In genomic region chr17:5287210-5287591, GRCm38 (mm10) we compare ENCODE assay signal across 11 mouse cellular contexts.
DNase-seq lines count a peak whose midpoint lies in the region; ATAC-seq and TF ChIP-seq lines count a peak whose summit lies in the region.
"Had no signal": no experiment of that assay in that cellular context is flagged by ENCODE, and none has a peak within 500 bp of the region (broad histone marks: within the 10 kb centered on the region; RNA-seq: fewer than 3 reads in every experiment).

No protein-coding gene starts in this region.

- no peaks in the 10 kb centered on the region for H3K27me3 ChIP-seq in kidney, embryonic 16.5 days (ENCODE audit: insufficient read depth, low read length)
- H3K27me3 ChIP-seq in embryonic facial prominence, embryonic 14.5 days (replicated peaks; ENCODE audit: control insufficient read depth, insufficient read depth, low read length), result no peaks in the 10 kb centered on the region
- H3K27me3 ChIP-seq in hindbrain, postnatal 0 days (ENCODE audit: insufficient read depth, low read length), result no peaks in the 10 kb centered on the region
- H3K27me3 ChIP-seq: neural tube, embryonic 12.5 days had no signal

- H3K27ac ChIP-seq in kidney, embryonic 16.5 days (ENCODE audit: low read length), result no peak overlapping the region
- peak overlapping the region; percentile 39; the same call in 1 of the 2 replicates for H3K27ac ChIP-seq in brown adipose tissue, adult 24 weeks (replicated peaks; ENCODE audit: low read depth, low read length)
- peak overlapping the region; percentile 24; the same call in 1 of the 2 replicates for H3K27ac ChIP-seq in embryonic facial prominence, embryonic 14.5 days (replicated peaks; ENCODE audit: low read depth, low read length)
- H3K27ac ChIP-seq in hindbrain, postnatal 0 days, result 0 out of 2 replicates have a peak overlapping the region, but pooled peaks have one; percentile 45
- H3K27ac ChIP-seq: neural tube, embryonic 12.5 days had no signal

- H3K4me1 ChIP-seq in kidney, embryonic 16.5 days (ENCODE audit: insufficient read depth, low read length), result peaks cover 3% of the 10 kb centered on the region; the same call in 1 of the 2 replicates
- peaks cover 9% of the 10 kb centered on the region for H3K4me1 ChIP-seq in brown adipose tissue, adult 24 weeks (ENCODE audit: control insufficient read depth, insufficient read depth, insufficient read length, low read length)
- peaks cover 20% of the 10 kb centered on the region for H3K4me1 ChIP-seq in embryonic facial prominence, embryonic 14.5 days (ENCODE audit: control insufficient read depth, insufficient read depth, low read length)
- peaks cover 26% of the 10 kb centered on the region for H3K4me1 ChIP-seq in hindbrain, postnatal 0 days (ENCODE audit: insufficient read depth, low read length)

- H3K9ac ChIP-seq in kidney, embryonic 16.5 days (replicated peaks; ENCODE audit: low read length), result 0 out of 2 replicates have a peak overlapping the region, but pooled peaks have one; percentile 1
- H3K9ac ChIP-seq in embryonic facial prominence, embryonic 14.5 days (ENCODE audit: low read depth, low read length), result no peak overlapping the region
- H3K9ac ChIP-seq in hindbrain, postnatal 0 days (replicated peaks; ENCODE audit: low read length), result no peak overlapping the region
- H3K9ac ChIP-seq: liver, postnatal 0 days; neural tube, embryonic 12.5 days had no signal

- no peak for ATAC-seq in kidney, embryonic 16.5 days (ENCODE audit: low FRiP score, low TSS enrichment)
- no peak for ATAC-seq in embryonic facial prominence, embryonic 14.5 days (ENCODE audit: low read depth)
- ATAC-seq in hindbrain, postnatal 0 days, result no peak
- ATAC-seq: liver, postnatal 0 days had no signal

- WGBS in kidney, embryonic 16.5 days, result 59% methylated on average over 4 of the region's 4 CpGs
- 73% methylated on average over 4 of the region's 4 CpGs for WGBS in embryonic facial prominence, embryonic 14.5 days
- 44% methylated on average over 4 of the region's 4 CpGs for WGBS in hindbrain, postnatal 0 days

- no peak for DNase-seq in kidney, adult 8-10 months
- DNase-seq in embryonic facial prominence, embryonic 14.5 days (ENCODE audit: low spot score), result no peak
- no peak for DNase-seq in hindbrain, postnatal 0 days (ENCODE audit: low spot score)
- DNase-seq in spleen, postnatal 36 days (ENCODE audit: low spot score in 2 of 2), result no peak
- DNase-seq in yolk sac, embryonic 10.5 days (ENCODE audit: low spot score), result no peak
- DNase-seq: kidney, adult 18-20 months; liver, postnatal 0 days; thymus, postnatal 25 days had no signal

- no peak for TF ChIP-seq CTCF in hindbrain, postnatal 0 days (IDR thresholded peaks at IDR 0.05; ENCODE audit: low read depth)

- H3K9me3 ChIP-seq in kidney, embryonic 16.5 days (ENCODE audit: low read length), result no peaks in the 10 kb centered on the region
- no peaks in the 10 kb centered on the region for H3K9me3 ChIP-seq in embryonic facial prominence, embryonic 14.5 days (ENCODE audit: control insufficient read depth, low read length)
- no peaks in the 10 kb centered on the region for H3K9me3 ChIP-seq in hindbrain, postnatal 0 days (ENCODE audit: low read length)
- H3K9me3 ChIP-seq: neural tube, embryonic 12.5 days had no signal

- H3K36me3 ChIP-seq in kidney, embryonic 16.5 days (ENCODE audit: insufficient read depth, low read length), result peaks cover 12% of the 10 kb centered on the region
- peaks cover 15% of the 10 kb centered on the region for H3K36me3 ChIP-seq in embryonic facial prominence, embryonic 14.5 days (ENCODE audit: control insufficient read depth, insufficient read depth, low read length)
- H3K36me3 ChIP-seq in hindbrain, postnatal 0 days (ENCODE audit: insufficient read depth, low read length), result 0 out of 2 replicates have a peak, but pooled peaks cover 9% of the 10 kb centered on the region

- H3K4me3 ChIP-seq in kidney, embryonic 16.5 days (ENCODE audit: low read length), result no peak overlapping the region
- H3K4me3 ChIP-seq in brown adipose tissue, adult 24 weeks (ENCODE audit: insufficient read depth, low read depth, low read length), result no peak overlapping the region
- H3K4me3 ChIP-seq in embryonic facial prominence, embryonic 14.5 days (ENCODE audit: low read depth, low read length), result no peak overlapping the region
- H3K4me3 ChIP-seq in hindbrain, postnatal 0 days (ENCODE audit: low read length), result no peak overlapping the region
- H3K4me3 ChIP-seq: neural tube, embryonic 12.5 days had no signal

- no peak overlapping the region for H3K4me2 ChIP-seq in kidney, embryonic 16.5 days (replicated peaks; ENCODE audit: low read depth, low read length)
- no peak overlapping the region for H3K4me2 ChIP-seq in embryonic facial prominence, embryonic 14.5 days (ENCODE audit: low read depth, low read length)
- H3K4me2 ChIP-seq in hindbrain, postnatal 0 days (ENCODE audit: low read depth, low read length), result peak overlapping the region; percentile 21; the same call in 1 of the 2 replicates
- H3K4me2 ChIP-seq: neural tube, embryonic 12.5 days had no signal
